Mouse (Mus musculus): Measurements from ENCODE around the gene Stat2.

DNA sequence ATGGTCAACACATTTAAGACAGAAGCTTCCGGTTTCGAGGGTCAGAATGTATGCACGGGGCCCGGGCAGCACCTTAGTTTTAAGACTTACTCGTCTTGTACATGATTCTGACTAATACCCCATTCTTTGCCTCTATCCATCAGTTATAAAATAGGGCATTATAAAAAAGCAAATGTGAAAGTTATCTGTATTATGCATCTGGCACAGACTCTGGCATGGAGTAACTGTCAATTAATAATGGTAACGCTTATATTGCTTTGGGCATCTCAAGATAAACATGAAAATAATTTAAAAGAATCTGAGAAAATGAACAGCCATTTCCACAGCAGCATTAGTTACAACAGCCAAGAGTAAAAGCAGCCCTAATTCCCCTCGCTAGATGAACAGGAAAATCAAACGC, 42.4 kb upstream of the Stat2 start:
- TF ChIP-seq CTCF (IDR thresholded peaks at IDR 0.05; ENCODE audit: insufficient read depth, low read length) (no peak), POLR2A (IDR thresholded peaks at IDR 0.05; ENCODE audit: borderline replicate concordance, extremely low read depth, low read depth, low read length) (no peak)
